Mouse (Mus musculus) activated CD4-positive, CD25-positive, alpha-beta regulatory T cell, adult 4 months (primary cell): ENCODE results near the gene Tmbim4. TPM values are rescaled to one million over a fixed set of nuclear protein-coding genes. Genes with fewer than 3 reads are reported as not detected.
"Not testable (repeated sequence)": the region's sequence is repeated elsewhere in the genome, so short reads cannot be mapped to it uniquely, and the experiment has no call there.

Experiments used
- ATAC-seq: one replicate; pipeline ENCODE4 v1.8.0; 2017
- polyA plus RNA-seq, 2 experiments: library from polyadenylated mRNA; unstranded; fragments of 100-300 nt; shearing (Covaris generic); gene quantifications; one replicate each; pipeline ENCODE4 v1.2.1; 2017

Tmbim4 gene
- polyA plus RNA-seq, 2 experiments from 2014 or later, result 120 to 133 TPM

DNA sequence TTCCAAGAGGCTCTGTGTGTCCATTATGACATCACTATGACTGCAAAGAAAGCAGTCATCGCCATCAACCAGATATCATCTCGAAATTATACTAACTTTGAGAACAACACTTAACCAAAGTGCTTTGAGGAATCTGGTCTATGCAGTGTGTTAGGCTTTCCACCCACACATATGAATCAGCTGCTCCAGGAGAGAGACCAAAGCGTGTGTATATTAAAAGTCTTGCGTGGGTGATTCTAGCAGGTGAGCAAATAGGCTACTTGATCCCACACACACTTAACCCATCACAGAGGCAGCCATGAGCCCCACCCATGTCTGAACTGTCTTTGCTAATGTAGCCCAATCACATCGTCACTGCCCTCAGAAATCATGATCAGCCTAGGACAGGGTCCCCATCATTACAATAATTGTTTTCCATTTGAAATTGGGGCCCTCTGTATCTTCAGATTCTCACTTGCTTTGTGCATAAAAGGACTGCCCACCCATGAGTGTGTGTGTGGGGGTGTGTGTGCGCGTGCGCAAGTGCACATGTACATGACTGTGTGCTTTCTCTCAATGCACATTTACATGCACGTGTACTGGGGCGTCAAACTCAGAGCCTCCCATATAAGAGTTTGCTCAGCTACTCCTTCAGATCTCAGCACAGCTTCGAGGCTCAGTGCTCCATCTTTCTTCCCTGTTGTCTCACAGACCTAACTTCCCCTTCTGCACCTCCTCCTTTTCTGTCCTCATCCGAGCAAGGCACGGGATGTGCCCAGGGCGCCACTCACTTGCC lies 4.1 kb upstream of the Tmbim4 start:
- ATAC-seq, result no peak

DNA sequence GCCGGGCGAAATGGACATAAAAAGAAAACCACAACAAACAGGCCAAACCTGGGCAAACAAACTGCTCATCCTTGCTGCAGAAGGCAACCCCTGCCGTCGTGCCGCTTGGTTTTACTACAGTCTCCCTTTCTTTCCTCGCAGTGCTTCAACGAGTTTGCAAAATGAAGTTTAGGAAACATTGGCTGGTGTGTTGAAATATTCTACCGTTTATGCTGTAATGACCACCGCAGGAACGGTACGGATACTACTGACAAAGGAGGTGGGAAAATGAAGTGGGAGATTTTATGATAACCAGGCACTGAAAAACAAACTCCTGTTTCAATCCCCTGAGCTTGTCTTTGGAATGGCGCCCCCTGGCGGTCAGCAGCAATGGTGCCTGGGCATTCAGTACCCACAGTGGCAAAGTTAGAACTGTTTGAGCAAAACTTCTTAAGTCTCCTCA lies 592 bp downstream of the Tmbim4 start, which contains the start of gene Irak3:
Gene Irak3 (minus strand): TSS at position 170 of the 442 bp plus-strand sequence.
- peak; percentile 77 for ATAC-seq

DNA sequence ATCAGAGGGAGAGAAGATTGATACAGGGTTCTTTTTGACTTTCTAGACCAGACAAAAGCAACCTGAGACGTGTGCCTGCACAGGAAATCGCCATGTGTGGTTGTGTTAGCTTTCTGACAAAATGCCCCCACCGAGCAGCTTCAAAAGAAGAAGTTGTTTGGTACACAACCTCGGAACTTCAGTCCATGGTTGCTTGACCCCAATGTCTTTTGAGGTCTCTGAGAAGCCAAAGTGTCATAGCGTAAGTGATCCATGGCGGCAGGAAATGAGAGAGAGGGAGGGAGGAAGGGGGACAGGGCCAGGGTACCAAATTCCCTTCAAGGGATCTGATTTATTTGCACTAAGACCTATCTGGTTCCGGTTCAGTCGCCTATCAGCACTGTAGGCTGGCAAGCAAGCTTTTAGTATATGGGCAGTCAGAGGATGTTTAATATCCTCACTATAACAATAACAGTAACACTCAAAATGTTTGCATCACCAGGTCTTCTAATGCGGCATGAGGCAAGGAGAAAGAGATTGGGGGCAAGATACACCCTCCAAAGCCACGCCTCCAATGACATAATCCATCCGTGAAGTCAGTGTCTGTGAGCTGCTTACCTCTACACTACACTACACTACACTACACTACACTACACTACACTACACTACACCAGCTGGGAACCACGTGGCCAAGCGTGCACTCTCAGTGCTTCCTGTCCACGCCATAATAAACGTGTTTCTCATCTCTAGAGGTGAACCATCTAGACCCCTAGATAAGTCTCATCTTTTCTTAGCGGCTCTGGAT lies 1.3 kb downstream of the Tmbim4 start:
- peak; percentile 32 for ATAC-seq

DNA sequence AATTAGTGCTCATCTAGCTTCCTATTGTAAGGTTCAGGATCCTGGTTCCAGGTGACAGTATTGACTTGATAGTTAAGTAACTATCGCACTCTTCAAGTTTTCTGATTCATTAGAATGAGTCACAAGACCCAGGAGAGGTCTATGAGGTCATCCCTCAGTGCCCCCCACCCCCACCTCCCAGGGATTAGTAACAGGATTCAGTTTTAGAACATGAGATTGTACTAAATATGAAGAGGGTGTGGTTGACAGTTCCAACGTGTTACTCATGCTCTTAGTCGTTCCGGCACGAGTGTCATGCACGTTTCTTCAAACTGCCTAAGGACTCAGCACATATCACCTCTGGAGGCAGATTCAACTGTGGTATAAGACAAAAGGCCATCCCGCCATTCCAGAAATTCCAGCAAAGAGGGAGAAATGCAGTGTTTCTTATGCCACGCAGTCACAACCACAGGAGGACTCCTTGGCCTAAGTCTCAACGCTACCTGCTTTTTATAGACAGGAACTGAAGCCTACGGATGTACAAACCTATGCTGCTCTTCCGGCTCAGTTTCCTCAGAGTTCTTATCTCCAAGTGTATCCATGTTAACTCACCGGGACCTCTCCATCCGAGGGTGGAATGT lies 3.3 kb downstream of the Tmbim4 start:
- no peak for ATAC-seq

- ATAC-seq, result no peak
These were observed 6.6 kb downstream of the Tmbim4 start for GRCm38 (mm10) chr10:120208015-120208414.

DNA sequence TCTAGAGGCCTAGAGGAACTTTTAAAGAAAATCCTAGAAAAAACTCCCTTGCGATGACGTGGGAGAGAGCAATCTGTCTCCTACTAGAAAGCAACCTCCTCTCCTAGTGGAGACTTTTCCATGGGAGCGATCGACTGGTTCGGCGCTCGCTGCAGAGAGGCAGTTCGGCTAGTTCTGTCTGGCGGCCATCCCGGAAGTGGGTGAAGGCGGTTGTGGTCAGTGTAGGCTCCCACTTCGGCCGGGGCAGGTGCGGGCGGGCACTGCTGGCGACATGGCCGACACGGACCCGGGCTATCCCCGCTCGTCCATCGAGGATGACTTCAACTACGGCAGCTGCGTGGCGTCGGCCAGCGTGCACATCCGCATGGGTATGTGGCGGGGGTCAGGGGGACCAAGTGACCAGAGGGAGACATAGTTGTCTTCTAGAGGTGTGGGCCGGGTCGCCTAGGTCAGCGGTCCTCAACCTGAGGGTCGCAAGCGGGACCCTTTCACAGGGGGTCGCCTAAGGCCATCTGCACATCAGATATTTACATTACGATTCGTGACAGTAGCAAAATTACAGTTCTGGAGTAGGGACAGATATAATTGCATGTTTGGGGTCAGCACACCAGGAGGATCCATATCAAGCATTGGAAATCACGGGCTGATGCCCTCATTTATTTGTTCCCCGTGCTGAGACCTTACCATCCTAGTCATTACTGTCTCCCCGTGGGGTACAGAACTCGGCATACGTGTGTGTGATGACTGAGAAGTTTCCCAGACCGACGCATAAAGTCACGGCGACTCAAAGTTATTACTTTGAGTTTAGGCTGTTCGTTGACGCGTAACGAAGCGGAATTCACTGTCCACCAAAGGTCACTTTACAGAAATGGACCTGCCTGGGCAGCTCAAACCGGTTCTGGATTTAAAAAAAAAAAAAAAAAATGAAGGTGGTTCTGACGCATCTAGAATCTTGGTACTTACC lies 7.5 kb downstream of the Tmbim4 start:
- peak; percentile 60 for ATAC-seq

DNA sequence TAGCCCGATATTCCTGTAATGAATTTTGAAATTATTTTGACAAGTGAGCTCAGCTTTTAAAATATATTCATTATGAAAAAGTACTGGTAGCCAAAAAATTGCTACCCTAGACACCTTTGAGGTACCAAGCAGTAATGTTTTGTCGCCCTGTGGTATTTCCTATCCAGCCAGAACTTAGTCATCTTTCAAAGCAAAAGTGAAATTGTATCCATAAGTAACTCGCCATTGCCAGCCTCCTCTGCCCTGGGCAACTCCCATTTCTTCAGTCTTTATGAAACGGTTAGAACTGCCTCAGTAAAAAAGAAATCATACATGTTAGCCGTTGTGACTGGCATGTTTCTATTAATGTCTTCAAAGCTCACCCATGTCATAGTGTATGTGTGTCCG lies 8.1 kb downstream of the Tmbim4 start:
- ATAC-seq, result peak; percentile 78

GRCm38 (mm10) chr10:120210096-120210495 lies 8.7 kb downstream of the Tmbim4 start:
- no peak for ATAC-seq

GRCm38 (mm10) chr10:120217099-120217498 lies 15.7 kb downstream of the Tmbim4 start:
- ATAC-seq, result not testable (repeated sequence)

DNA sequence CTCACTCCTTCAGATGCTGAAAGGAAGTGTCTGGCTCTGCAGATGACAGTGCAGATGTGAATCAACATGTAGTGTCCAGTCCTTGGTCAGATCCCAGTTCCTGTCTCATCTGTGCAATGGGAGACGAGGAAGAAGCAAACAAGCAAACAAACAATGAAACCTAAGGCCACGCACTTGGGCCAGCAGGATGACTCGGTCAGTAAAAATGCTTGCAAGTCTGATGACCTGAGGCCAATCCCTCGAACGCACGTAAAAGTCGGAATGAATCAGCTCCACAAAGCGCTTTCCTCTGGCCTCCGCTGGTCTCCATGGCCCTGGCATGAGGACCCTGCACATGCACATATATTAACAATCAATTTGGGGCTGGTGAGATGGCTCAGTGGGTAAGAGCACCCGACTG lies 17.6 kb downstream of the Tmbim4 start:
- ATAC-seq, result no peak

DNA sequence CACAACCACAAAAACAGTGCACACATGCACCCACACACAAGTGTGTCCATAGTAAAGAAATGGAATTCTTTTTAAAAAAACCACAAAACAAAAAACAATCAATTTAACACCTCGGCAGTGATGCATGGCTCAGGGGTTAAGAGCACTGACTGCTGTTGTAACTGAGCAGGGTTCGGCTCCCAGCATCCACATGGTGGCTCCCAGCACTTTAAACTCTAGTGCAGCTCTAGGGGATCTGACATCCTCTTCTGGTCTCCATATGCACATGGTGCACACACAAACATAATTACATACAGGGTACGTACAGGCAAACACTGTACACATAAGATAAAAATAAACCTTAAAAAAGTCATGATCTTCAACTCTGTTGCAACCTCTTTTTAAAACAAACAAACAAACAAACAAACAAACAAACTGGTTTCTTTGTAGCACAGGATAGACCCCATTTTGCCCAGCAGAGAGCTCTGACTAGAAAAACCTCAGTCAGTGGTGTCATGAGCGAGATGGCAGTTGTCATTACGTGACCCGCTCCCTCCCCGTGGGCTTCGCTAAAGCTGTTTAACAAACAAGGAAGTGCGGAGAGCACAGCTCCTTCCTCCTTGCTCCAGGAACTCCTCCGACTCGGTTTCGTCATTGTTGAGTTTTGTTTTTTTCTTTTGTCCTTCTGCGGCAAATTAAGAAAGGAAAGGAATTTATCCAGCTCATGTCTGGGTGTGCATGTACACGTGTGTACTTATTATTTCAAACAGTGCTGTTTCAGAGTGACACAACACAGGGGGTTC lies 18.4 kb downstream of the Tmbim4 start:
- ATAC-seq, result peak; percentile 45

DNA sequence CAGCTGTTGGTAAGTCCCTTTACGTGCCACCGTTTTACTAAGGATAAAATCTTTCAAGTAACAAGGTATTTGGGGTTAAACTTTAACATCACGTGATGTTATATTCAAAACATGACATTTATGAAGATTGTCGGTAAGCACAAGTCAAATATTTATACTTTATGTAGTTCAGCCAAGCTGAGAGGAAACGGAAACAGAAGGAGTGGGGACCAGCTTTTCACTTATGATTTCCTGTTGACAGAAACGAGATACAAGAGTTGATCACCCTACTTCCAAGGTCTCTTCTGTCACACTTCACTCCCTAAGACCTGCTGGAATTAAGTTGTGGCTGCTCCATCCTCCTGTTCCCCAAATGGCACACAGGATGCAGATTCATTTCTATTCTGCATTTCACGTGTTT lies 19.4 kb downstream of the Tmbim4 start:
- ATAC-seq, result peak; percentile 84

- ATAC-seq, result peak; percentile 94
These were observed 25.7 kb downstream of the Tmbim4 start, which contains the start of gene Llph for GRCm38 (mm10) chr10:120226871-120227661. TSS of gene Llph (plus strand) at chr10:120227070.

GRCm38 (mm10) chr10:120231718-120232117 lies 30.3 kb downstream of the Tmbim4 start:
- peak; percentile 21 for ATAC-seq

GRCm38 (mm10) chr10:120233655-120234367 lies 32.4 kb downstream of the Tmbim4 start:
- ATAC-seq, result peak; percentile 70

- no peak for ATAC-seq
These were observed 35.5 kb downstream of the Tmbim4 start for GRCm38 (mm10) chr10:120236855-120237254.

DNA sequence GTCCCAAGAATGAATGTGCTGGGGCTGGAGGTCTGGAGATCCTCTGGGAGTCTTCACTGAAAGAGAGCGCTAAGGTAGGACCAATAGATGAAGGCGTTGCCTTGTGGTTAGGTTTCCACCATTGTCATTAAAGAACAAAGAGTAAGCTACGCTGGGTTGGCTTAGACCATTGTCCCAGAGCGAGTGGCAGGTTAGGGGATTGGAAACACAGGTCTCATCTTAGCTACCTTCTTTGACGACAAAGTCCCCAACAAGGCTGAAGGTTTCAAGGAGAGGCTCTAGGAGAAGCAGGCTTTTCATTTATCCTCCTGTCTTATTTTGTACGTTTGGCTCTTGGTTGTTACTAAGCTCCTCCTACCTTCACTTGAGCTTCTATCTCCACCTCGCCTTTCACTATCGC lies 36.9 kb downstream of the Tmbim4 start:
- ATAC-seq, result no peak

- no peak for ATAC-seq
These were observed 38.1 kb downstream of the Tmbim4 start for GRCm38 (mm10) chr10:120239476-120239875.

GRCm38 (mm10) chr10:120242421-120242820 lies 41.0 kb downstream of the Tmbim4 start:
- no peak for ATAC-seq

DNA sequence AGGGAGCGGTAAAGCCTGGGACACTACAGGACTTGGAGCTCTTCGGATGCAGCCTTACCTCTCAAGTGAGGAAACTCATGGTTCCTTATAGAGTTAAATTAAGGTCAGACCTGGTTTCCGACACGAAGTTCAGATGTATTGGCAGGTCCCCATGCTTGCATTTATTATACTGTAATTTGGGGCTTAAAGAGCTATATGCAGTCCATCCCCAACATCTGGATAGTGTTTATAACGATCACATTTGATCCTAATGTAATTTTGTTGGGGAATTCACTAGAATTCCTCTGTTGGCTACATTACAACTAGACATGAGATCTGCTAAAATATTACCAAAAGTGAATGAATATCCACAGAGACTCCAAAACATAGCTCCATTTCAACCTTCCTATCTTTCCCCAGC lies 44.3 kb downstream of the Tmbim4 start:
- no peak for ATAC-seq
